Mouse (Mus musculus) urinary bladder, postnatal 10 days (tissue): Measurements from ENCODE around the gene Crocc.

Experiments
- DNase-seq: peaks from one replicate; pipeline ENCODE4 v3.0.0; 2022; ENCODE audit warnings: low spot score

Crocc gene

GRCm38 (mm10) chr4:140984544-140984943, 75.8 kb downstream of the Crocc start:
- no peak for DNase-seq

GRCm38 (mm10) chr4:140983442-140983841, 76.9 kb downstream of the Crocc start:
- DNase-seq, result no peak

GRCm38 (mm10) chr4:140982808-140983207, 77.5 kb downstream of the Crocc start:
- no peak for DNase-seq

GRCm38 (mm10) chr4:140981605-140982004, 78.7 kb downstream of the Crocc start:
- no peak for DNase-seq

GRCm38 (mm10) chr4:140977886-140978692, 82.3 kb downstream of the Crocc start:
- DNase-seq, result no peak

GRCm38 (mm10) chr4:140977278-140977677, 83.1 kb downstream of the Crocc start:
- DNase-seq, result no peak

- no peak for DNase-seq
Observed at GRCm38 (mm10) chr4:140975356-140975755, 85.0 kb downstream of the Crocc start.

GRCm38 (mm10) chr4:140974408-140974807, 85.9 kb downstream of the Crocc start:
- DNase-seq, result no peak

- DNase-seq, result no peak
Observed at GRCm38 (mm10) chr4:140971691-140972090, 88.7 kb downstream of the Crocc start.

- no peak for DNase-seq
Observed at GRCm38 (mm10) chr4:140967386-140968159, 92.8 kb downstream of the Crocc start.
